Mouse (Mus musculus): ENCODE results near the gene Thrb. TPM values are rescaled to one million over a fixed set of nuclear protein-coding genes. Genes with fewer than 3 reads are reported as not detected.

Thrb gene
- polyA plus RNA-seq, 1 experiment from 2014 or later = 2.6 TPM

DNA sequence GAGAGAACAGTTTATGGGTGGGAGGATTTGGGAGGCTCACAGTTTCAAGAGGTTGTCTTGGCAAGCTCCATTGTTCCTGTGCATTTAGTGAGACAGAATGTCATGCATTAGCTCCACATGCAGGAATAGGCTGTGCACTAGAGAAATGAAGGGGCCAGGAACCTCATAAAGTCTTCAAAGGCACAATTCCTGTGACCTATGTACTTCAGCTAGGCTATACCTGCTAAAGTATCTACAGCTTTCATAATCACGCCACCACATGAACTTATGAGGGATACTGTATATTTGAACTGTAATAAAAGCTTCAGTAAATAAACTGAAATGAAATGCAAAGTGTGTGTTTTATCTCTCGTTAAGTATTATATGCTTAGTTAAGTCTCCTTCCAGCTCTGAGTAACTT is 59.4 kb downstream of the Thrb start:
- H3K27ac ChIP-seq = no peak overlapping the region
- no peaks in the 10 kb centered on the region for H3K36me3 ChIP-seq
- H3K9me3 ChIP-seq = no peaks in the 10 kb centered on the region
- no peak for ATAC-seq (ENCODE audit: insufficient number of reproducible peaks, insufficient read depth, low FRiP score, low TSS enrichment, low read depth)
- WGBS = 80% methylated on average over 2 of the region's 2 CpGs
- no peak overlapping the region for H3K9ac ChIP-seq
- H3K4me2 ChIP-seq = no peak overlapping the region
- H3K4me3 ChIP-seq = no peak overlapping the region
- no peaks in the 10 kb centered on the region for H3K27me3 ChIP-seq
- H3K4me1 ChIP-seq = peaks cover 5% of the 10 kb centered on the region; the same call in 1 of the 2 replicates

GRCm38 (mm10) chr14:17722824-17723445 is 62.9 kb downstream of the Thrb start:
- Histone ChIP-seq H3K4me3 (no peak overlapping the region), H3K27ac (no peak overlapping the region), H3K9ac (no peak overlapping the region), H3K4me2 (no peak overlapping the region), H3K9me3 (no peaks in the 10 kb centered on the region), H3K27me3 (no peaks in the 10 kb centered on the region), H3K4me1 (peaks cover 5% of the 10 kb centered on the region; the same call in 1 of the 2 replicates), H3K36me3 (no peaks in the 10 kb centered on the region)
- 10% methylated on average over 1 of the region's 1 CpGs for WGBS
- no peak for ATAC-seq (ENCODE audit: insufficient number of reproducible peaks, insufficient read depth, low FRiP score, low TSS enrichment, low read depth)

GRCm38 (mm10) chr14:17724577-17724976 is 64.5 kb downstream of the Thrb start:
- no peak for ATAC-seq (ENCODE audit: insufficient number of reproducible peaks, insufficient read depth, low FRiP score, low TSS enrichment, low read depth)
- H3K27ac ChIP-seq = no peak overlapping the region
- peaks cover 5% of the 10 kb centered on the region; the same call in 1 of the 2 replicates for H3K4me1 ChIP-seq
- no peak overlapping the region for H3K4me2 ChIP-seq
- no peaks in the 10 kb centered on the region for H3K36me3 ChIP-seq
- H3K9ac ChIP-seq = no peak overlapping the region
- no peaks in the 10 kb centered on the region for H3K27me3 ChIP-seq
- no peak overlapping the region for H3K4me3 ChIP-seq
- no peaks in the 10 kb centered on the region for H3K9me3 ChIP-seq
- 76% methylated on average over 3 of the region's 3 CpGs for WGBS

- Histone ChIP-seq H3K27me3 (no peaks in the 10 kb centered on the region), H3K36me3 (no peaks in the 10 kb centered on the region), H3K4me1 (peaks cover 8% of the 10 kb centered on the region; the same call in 1 of the 2 replicates), H3K4me2 (no peak overlapping the region), H3K9me3 (no peaks in the 10 kb centered on the region), H3K4me3 (no peak overlapping the region), H3K27ac (no peak overlapping the region), H3K9ac (no peak overlapping the region)
- ATAC-seq (ENCODE audit: insufficient number of reproducible peaks, insufficient read depth, low FRiP score, low TSS enrichment, low read depth) = no peak
- 50% methylated on average over 1 of the region's 1 CpGs for WGBS
Measured at GRCm38 (mm10) chr14:17726906-17727305, 66.8 kb downstream of the Thrb start.

GRCm38 (mm10) chr14:17727878-17728277 is 67.8 kb downstream of the Thrb start:
- H3K9me3 ChIP-seq = no peaks in the 10 kb centered on the region
- H3K27me3 ChIP-seq = no peaks in the 10 kb centered on the region
- no peak overlapping the region for H3K4me3 ChIP-seq
- H3K27ac ChIP-seq = no peak overlapping the region
- peaks cover 4% of the 10 kb centered on the region; the same call in 1 of the 2 replicates for H3K4me1 ChIP-seq
- no peak overlapping the region for H3K9ac ChIP-seq
- H3K4me2 ChIP-seq = no peak overlapping the region
- 83% methylated on average over 4 of the region's 4 CpGs for WGBS
- ATAC-seq (ENCODE audit: insufficient number of reproducible peaks, insufficient read depth, low FRiP score, low TSS enrichment, low read depth) = no peak
- H3K36me3 ChIP-seq = no peaks in the 10 kb centered on the region

DNA sequence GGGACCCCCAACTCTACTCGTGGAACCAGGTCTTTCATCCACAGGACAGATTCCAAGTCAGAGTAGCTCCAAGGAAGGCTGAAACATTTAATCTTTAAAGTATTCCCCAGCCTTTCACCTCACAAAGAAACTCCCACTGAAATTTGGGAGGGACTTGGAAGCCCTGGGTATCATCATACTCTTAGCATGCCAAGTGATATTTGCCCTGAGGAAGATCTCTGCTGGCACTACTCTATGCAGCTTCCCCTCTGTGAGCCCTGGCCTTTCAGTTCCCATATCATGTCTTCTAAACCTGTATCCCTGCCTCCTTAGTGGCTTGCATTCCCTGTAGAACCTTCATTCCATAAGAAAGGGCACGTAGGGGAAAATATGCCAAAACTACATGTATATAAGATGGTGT is 68.8 kb downstream of the Thrb start:
- Histone ChIP-seq H3K27me3 (no peaks in the 10 kb centered on the region), H3K27ac (no peak overlapping the region), H3K36me3 (no peaks in the 10 kb centered on the region), H3K4me2 (no peak overlapping the region), H3K9ac (no peak overlapping the region), H3K4me3 (no peak overlapping the region), H3K4me1 (0 out of 2 replicates have a peak, but pooled peaks cover 3% of the 10 kb centered on the region), H3K9me3 (no peaks in the 10 kb centered on the region)
- no peak for ATAC-seq (ENCODE audit: insufficient number of reproducible peaks, insufficient read depth, low FRiP score, low TSS enrichment, low read depth)
- 76% methylated on average over 2 of the region's 2 CpGs for WGBS

DNA sequence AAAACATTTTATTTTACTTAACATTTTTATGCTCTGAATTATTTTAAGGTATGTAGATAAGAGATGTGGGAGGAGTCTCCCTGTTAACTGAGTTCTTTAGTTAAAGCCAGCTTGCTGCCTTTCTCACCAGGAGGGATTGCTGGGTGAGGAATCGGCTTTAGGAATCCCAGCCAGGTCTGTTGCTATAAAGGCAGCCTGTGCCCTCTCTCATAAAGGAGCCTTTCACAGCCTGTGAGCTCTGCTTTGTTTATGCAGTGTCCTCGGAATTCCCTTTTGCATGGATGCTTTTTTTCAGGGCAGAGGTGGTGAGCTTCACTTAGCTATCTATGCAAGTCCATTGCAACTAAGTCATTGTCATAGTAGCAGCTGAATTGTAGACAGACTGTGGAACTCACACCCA is 71.0 kb downstream of the Thrb start:
- 0 out of 2 replicates have a peak, but pooled peaks cover 3% of the 10 kb centered on the region for H3K4me1 ChIP-seq
- no peaks in the 10 kb centered on the region for H3K9me3 ChIP-seq
- H3K9ac ChIP-seq = no peak overlapping the region
- H3K4me2 ChIP-seq = no peak overlapping the region
- no peak overlapping the region for H3K4me3 ChIP-seq
- H3K36me3 ChIP-seq = no peaks in the 10 kb centered on the region
- no peaks in the 10 kb centered on the region for H3K27me3 ChIP-seq
- 9% methylated on average over 2 of the region's 2 CpGs for WGBS
- no peak overlapping the region for H3K27ac ChIP-seq
- no peak for ATAC-seq (ENCODE audit: insufficient number of reproducible peaks, insufficient read depth, low FRiP score, low TSS enrichment, low read depth)

DNA sequence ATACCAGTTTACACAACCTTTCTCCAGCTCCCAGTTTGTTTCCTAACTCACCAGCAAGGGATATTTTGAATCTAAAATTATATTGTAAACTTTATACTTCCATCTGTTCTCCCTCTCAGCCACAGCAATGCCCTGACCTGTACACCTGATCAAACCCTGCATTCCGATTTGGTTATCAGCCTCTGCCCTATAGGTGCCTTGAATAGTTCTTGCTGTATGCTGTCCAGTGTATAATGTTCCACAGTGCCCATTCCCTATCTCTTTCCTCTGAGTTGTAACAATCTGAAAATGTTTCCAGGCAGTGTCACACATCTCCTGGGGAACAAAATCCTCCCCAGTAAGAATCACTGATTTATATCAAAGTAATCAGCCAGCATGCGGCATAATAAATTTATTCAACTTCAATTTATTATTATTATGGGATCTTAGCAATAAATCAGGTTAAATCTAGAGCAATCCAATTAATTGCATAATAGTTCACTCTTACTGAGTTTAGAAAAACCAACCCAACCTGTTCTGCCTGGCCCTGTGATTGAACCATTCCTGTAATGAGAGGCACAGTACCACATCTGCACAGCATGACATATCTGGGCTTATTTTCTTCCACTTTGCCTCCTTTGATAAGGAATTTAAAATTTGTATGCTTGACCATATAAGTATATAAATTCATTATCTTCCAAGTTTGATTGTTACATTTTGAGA is 73.2 kb downstream of the Thrb start:
- WGBS = 77% methylated on average over 2 of the region's 2 CpGs
- no peaks in the 10 kb centered on the region for H3K9me3 ChIP-seq
- ATAC-seq (ENCODE audit: insufficient number of reproducible peaks, insufficient read depth, low FRiP score, low TSS enrichment, low read depth) = no peak

GRCm38 (mm10) chr14:17733779-17734137 is 73.7 kb downstream of the Thrb start:
- Histone ChIP-seq H3K4me1 (0 out of 2 replicates have a peak, but pooled peaks cover 3% of the 10 kb centered on the region), H3K9me3 (no peaks in the 10 kb centered on the region), H3K36me3 (no peaks in the 10 kb centered on the region), H3K4me3 (no peak overlapping the region), H3K9ac (no peak overlapping the region), H3K27ac (no peak overlapping the region), H3K4me2 (no peak overlapping the region), H3K27me3 (no peaks in the 10 kb centered on the region)
- no peak for ATAC-seq (ENCODE audit: insufficient number of reproducible peaks, insufficient read depth, low FRiP score, low TSS enrichment, low read depth)
- 52% methylated on average over 2 of the region's 2 CpGs for WGBS

More for the DNA sequence above, 73.2 kb downstream of the Thrb start:
- Histone ChIP-seq H3K4me3 (no peak overlapping the region), H3K4me1 (0 out of 2 replicates have a peak, but pooled peaks cover 3% of the 10 kb centered on the region), H3K36me3 (no peaks in the 10 kb centered on the region), H3K27ac (no peak overlapping the region), H3K9ac (no peak overlapping the region), H3K4me2 (no peak overlapping the region), H3K27me3 (no peaks in the 10 kb centered on the region)

DNA sequence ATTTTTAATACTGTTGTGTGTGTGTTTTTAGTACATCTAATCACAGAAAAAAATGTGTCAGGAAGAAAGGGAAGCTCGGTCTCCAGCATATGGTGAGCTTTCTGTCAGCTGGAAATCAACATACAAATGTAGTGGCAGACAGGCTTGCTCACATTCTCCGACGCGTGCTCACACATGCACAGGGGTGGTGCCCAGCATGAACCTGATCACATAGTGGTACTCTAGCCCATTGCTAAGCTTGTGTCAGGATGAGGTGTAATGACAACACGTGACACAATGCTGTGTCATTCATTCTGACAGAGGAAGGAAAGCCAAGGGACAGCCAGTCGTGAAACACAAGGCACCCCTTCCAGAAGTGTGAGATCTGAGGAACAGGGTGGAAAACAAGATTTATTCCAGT is 75.4 kb downstream of the Thrb start:
- Histone ChIP-seq H3K4me1 (0 out of 2 replicates have a peak, but pooled peaks cover 3% of the 10 kb centered on the region), H3K27me3 (no peaks in the 10 kb centered on the region), H3K27ac (no peak overlapping the region), H3K36me3 (no peaks in the 10 kb centered on the region), H3K4me3 (no peak overlapping the region), H3K9ac (no peak overlapping the region), H3K4me2 (no peak overlapping the region), H3K9me3 (no peaks in the 10 kb centered on the region)
- no peak for ATAC-seq (ENCODE audit: insufficient number of reproducible peaks, insufficient read depth, low FRiP score, low TSS enrichment, low read depth)
- 67% methylated on average over 6 of the region's 6 CpGs for WGBS

- H3K4me1 ChIP-seq = peaks cover 11% of the 10 kb centered on the region
- 17% methylated on average over 3 of the region's 3 CpGs for WGBS
Measured at GRCm38 (mm10) chr14:17740903-17741302, 80.8 kb downstream of the Thrb start.

GRCm38 (mm10) chr14:17742264-17742663 is 82.2 kb downstream of the Thrb start:
- no peaks in the 10 kb centered on the region for H3K27me3 ChIP-seq
- H3K4me1 ChIP-seq = peaks cover 11% of the 10 kb centered on the region
- no peak overlapping the region for H3K27ac ChIP-seq
- no peak overlapping the region for H3K4me3 ChIP-seq
- no peak for ATAC-seq (ENCODE audit: insufficient number of reproducible peaks, insufficient read depth, low FRiP score, low TSS enrichment, low read depth)
- H3K4me2 ChIP-seq = no peak overlapping the region
- H3K9me3 ChIP-seq = no peaks in the 10 kb centered on the region
- 64% methylated on average over 2 of the region's 2 CpGs for WGBS
- no peak overlapping the region for H3K9ac ChIP-seq
- no peaks in the 10 kb centered on the region for H3K36me3 ChIP-seq

More at GRCm38 (mm10) chr14:17740903-17741302, 80.8 kb downstream of the Thrb start:
- no peaks in the 10 kb centered on the region for H3K36me3 ChIP-seq
- H3K9me3 ChIP-seq = no peaks in the 10 kb centered on the region
- H3K4me2 ChIP-seq = no peak overlapping the region
- ATAC-seq (ENCODE audit: insufficient number of reproducible peaks, insufficient read depth, low FRiP score, low TSS enrichment, low read depth) = no peak
- no peaks in the 10 kb centered on the region for H3K27me3 ChIP-seq
- 0 out of 2 replicates have a peak overlapping the region, but pooled peaks have one; percentile 7 for H3K27ac ChIP-seq
- no peak overlapping the region for H3K4me3 ChIP-seq
- no peak overlapping the region for H3K9ac ChIP-seq

Measured in embryonic facial prominence, embryonic 13.5 days (tissue).